Mouse (Mus musculus) G1E (cell line): Measurements from ENCODE around the gene Arrb1.

Experiments
- CTCF ChIP-seq: IDR thresholded peaks from 2 replicates; pipeline ENCODE4 v1.5.1; 2012; ENCODE audit warnings: low read depth, low read length, inconsistent platforms, mixed read lengths
- GATA1 ChIP-seq: IDR thresholded peaks from 2 replicates; pipeline ENCODE4 v1.6.1; 2012; ENCODE audit warnings: borderline replicate concordance, low read length, inconsistent platforms, mixed read lengths
- POLR2AphosphoS5 ChIP-seq: IDR thresholded peaks from 2 replicates; pipeline ENCODE4 v1.6.1; 2012; ENCODE audit warnings: low read depth, low read length, inconsistent platforms; ENCODE audit not compliant: insufficient replicate concordance

- TF ChIP-seq CTCF (no peak), POLR2AphosphoS5 (no peak), GATA1 (no peak)
Measured at GRCm38 (mm10) chr7:99572931-99573330, 37.7 kb downstream of the Arrb1 start.
